Mouse (Mus musculus) E14TG2a.4 (cell line): Measurements from ENCODE around the gene Itprip.

Experiments
- H3K27me3 ChIP-seq: 2 replicates; pipeline ENCODE4 v1.6.1; 2014; ENCODE audit warnings: low read length, control low read depth; ENCODE audit not compliant: insufficient read depth
- H3K36me3 ChIP-seq: 2 replicates; pipeline ENCODE4 v1.6.1; 2014; ENCODE audit warnings: low read length, control low read depth; ENCODE audit not compliant: insufficient read depth
- H3K4me1 ChIP-seq: replicated peaks from 2 replicates; pipeline ENCODE4 v1.6.1; 2014; ENCODE audit warnings: low read depth, low read length, control low read depth
- H3K4me3 ChIP-seq: replicated peaks from 2 replicates; pipeline ENCODE4 v1.5.1; 2014; ENCODE audit warnings: mild to moderate bottlenecking, low read length
- H3K9me3 ChIP-seq: 2 replicates; pipeline ENCODE4 v1.6.1; 2014; ENCODE audit warnings: low read length, control low read depth
- CTCF ChIP-seq: conservative IDR thresholded peaks from 2 replicates; pipeline ENCODE4 v1.5.1; 2014; ENCODE audit warnings: low read length
- NANOG ChIP-seq: IDR thresholded peaks from 2 replicates; pipeline ENCODE4 v1.6.1; 2014; ENCODE audit warnings: borderline replicate concordance, low read length, mixed read lengths
- POU5F1 ChIP-seq: IDR thresholded peaks from 2 replicates; pipeline ENCODE4 v1.6.1; 2014; ENCODE audit warnings: low read length, borderline replicate concordance

The Itprip gene

GRCm38 (mm10) chr19:47919126-47919965 is at the start of gene Itprip, which contains the start of gene Cfap43:
Gene Itprip (minus strand): TSS chr19:47919299.
Gene Cfap43 (minus strand): TSS chr19:47919287.
- no peaks in the 10 kb centered on the region for H3K9me3 ChIP-seq
- H3K36me3 ChIP-seq, result no peaks in the 10 kb centered on the region
- H3K4me1 ChIP-seq, result peaks cover 18% of the 10 kb centered on the region
- H3K4me3 ChIP-seq, result peak within 1 kb of the TSS; percentile 84
- H3K27me3 ChIP-seq, result peaks cover 42% of the 10 kb centered on the region
- no peak for TF ChIP-seq NANOG
- TF ChIP-seq CTCF, result peak; percentile 34; the same call in 1 of the 2 replicates

GRCm38 (mm10) chr19:47958181-47958580 is 39.1 kb upstream of the Itprip start:
- no peaks in the 10 kb centered on the region for H3K36me3 ChIP-seq
- H3K4me3 ChIP-seq, result no peak overlapping the region
- no peaks in the 10 kb centered on the region for H3K9me3 ChIP-seq
- H3K27me3 ChIP-seq, result peaks cover 28% of the 10 kb centered on the region
- no peaks in the 10 kb centered on the region for H3K4me1 ChIP-seq
- TF ChIP-seq POU5F1 (no peak), CTCF (no peak), NANOG (no peak)

DNA sequence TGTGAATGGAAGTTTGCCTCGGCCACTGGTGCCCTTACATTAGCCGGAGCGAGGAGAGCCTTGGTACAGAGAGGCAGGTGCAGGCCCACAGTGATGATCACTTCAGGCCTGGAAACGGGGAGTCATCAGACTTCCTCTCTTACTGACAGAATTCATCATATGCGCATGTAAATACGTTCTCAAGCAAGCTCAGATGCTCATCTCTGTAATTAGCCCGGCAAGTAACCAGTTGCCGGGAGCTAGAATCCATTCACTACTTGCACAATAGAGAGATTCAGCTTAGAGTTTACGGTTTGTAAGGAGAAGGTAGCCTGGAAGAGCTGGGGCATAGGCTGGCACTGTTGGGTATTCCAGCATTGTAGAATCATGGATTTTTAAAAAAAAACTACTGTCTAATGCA is 34.1 kb upstream of the Itprip start:
- no peaks in the 10 kb centered on the region for H3K36me3 ChIP-seq
- no peak for TF ChIP-seq CTCF
- no peak for TF ChIP-seq NANOG
- TF ChIP-seq POU5F1, result no peak
- H3K4me3 ChIP-seq, result no peak overlapping the region
- H3K27me3 ChIP-seq, result peaks cover 44% of the 10 kb centered on the region
- H3K4me1 ChIP-seq, result no peaks in the 10 kb centered on the region
- H3K9me3 ChIP-seq, result no peaks in the 10 kb centered on the region

- H3K4me1 ChIP-seq, result no peaks in the 10 kb centered on the region
- no peaks in the 10 kb centered on the region for H3K36me3 ChIP-seq
- H3K9me3 ChIP-seq, result no peaks in the 10 kb centered on the region
- peaks cover 51% of the 10 kb centered on the region for H3K27me3 ChIP-seq
- no peak for TF ChIP-seq CTCF
- TF ChIP-seq NANOG, result no peak
- TF ChIP-seq POU5F1, result no peak
- H3K4me3 ChIP-seq, result no peak overlapping the region
Measured at GRCm38 (mm10) chr19:47950946-47951345, 31.8 kb upstream of the Itprip start.

GRCm38 (mm10) chr19:47946821-47947465 is 27.8 kb upstream of the Itprip start:
- no peaks in the 10 kb centered on the region for H3K36me3 ChIP-seq
- H3K4me3 ChIP-seq, result no peak overlapping the region
- no peaks in the 10 kb centered on the region for H3K4me1 ChIP-seq
- peaks cover 45% of the 10 kb centered on the region for H3K27me3 ChIP-seq
- H3K9me3 ChIP-seq, result no peaks in the 10 kb centered on the region
- no peak for TF ChIP-seq POU5F1
- no peak for TF ChIP-seq NANOG
- TF ChIP-seq CTCF, result no peak

DNA sequence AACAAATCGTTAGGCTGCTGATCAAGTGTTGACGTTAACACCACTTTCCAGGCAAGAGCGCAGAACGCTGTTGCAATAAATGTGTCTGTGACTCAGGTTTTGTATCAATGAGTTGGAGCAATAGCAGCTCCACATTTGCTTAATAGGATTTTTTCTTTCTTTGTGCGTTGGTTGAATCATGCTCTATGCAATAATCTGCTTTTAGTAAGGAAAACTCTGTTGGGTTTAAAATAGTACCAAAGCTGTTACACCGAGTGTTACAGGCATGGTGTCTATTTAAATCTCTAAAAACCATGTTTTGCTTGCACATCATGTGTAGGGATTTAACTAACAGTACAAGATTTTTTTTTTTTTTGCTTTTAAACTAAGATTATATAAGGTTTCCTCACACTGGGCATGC is 20.3 kb upstream of the Itprip start:
- H3K4me1 ChIP-seq, result peaks cover 19% of the 10 kb centered on the region
- no peak for TF ChIP-seq NANOG
- TF ChIP-seq CTCF, result no peak
- TF ChIP-seq POU5F1, result no peak
- H3K9me3 ChIP-seq, result no peaks in the 10 kb centered on the region
- H3K4me3 ChIP-seq, result no peak overlapping the region
- H3K36me3 ChIP-seq, result no peaks in the 10 kb centered on the region
- H3K27me3 ChIP-seq, result peaks cover 35% of the 10 kb centered on the region

DNA sequence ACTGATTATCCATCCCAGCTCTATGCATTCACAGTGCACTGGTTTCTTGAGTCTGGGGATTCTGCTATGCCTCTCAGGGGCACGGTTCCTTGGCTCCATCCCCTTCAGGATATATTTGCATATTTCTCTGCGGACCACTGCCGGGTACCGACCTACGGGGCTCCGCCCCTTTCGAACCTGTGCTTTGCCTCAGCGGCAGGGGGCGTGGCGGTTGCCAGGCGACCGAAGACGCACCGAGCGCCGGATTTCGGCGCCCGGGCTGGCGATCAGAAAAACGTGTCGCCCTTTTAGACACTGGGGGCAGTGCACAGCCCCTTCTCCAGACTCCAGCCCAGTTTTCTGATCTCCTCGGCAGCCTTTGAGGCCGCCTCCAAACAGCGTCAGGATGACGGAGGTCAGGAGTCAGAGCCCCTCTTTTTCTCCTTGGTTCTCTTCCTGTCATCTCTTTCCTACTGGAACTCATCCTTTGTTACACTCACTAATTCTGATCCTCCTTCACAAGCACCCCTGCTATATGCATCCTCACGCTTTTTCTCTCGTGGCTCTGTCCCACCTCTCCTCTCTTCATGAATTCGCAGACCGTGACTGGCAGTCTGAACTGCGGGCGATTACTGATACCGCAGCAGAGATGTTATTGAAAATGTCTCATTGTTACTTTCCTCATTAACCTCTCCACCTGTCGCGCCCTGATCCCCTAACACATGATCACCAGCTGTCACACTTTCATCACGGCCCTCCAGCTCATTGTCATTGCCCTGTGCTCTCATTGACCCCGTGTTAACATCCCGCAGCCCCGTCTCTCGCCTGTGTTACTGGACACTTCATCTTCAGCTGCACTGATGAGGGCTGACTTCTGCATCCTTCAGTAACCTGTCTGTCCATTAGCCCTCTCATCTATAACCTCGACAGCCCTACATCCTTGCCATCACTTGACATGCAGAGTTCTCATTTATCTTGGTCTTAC is 18.6 kb upstream of the Itprip start, which contains the start of gene Cfap58:
TSS of gene Cfap58 (plus strand) at position 233 of the 964 bp plus-strand sequence.
- peaks cover 35% of the 10 kb centered on the region for H3K27me3 ChIP-seq
- TF ChIP-seq NANOG (no peak), CTCF (no peak), POU5F1 (no peak)
- H3K9me3 ChIP-seq, result peaks cover 6% of the 10 kb centered on the region
- peaks cover 23% of the 10 kb centered on the region for H3K4me1 ChIP-seq
- H3K36me3 ChIP-seq, result no peaks in the 10 kb centered on the region
- peak within 1 kb of the TSS; percentile 46; the same call in 1 of the 2 replicates for H3K4me3 ChIP-seq

GRCm38 (mm10) chr19:47936938-47937337 is 17.8 kb upstream of the Itprip start:
- Histone ChIP-seq H3K9me3 (peaks cover 6% of the 10 kb centered on the region), H3K27me3 (peaks cover 34% of the 10 kb centered on the region), H3K36me3 (no peaks in the 10 kb centered on the region), H3K4me1 (peaks cover 23% of the 10 kb centered on the region), H3K4me3 (no peak overlapping the region)
- TF ChIP-seq NANOG, result no peak
